In the genomic region with DNA sequence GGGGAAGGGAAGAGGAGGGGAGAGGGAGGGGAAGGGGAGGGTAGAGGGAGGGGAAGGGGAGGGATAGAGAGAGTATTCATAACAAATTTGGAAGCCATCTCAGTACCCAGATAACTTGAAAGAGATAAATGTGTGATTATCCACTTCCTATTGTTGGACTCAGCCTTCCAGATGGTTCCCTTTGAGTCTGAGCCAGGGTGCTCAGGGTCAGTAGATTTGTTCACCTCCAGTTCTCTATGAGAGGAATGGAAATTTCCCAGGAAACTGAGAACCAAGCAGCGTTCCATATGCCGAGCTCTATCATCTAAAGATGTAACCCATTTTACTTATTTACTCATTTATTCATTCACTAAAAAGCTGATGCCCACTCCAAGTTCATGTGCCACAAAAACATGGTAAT, we compare ENCODE assay signal across 23 mouse cellular contexts. TPM values are rescaled to one million over a fixed set of nuclear protein-coding genes. Genes with fewer than 3 reads are reported as not detected.
DNase-seq lines count a peak whose midpoint lies in the region; ATAC-seq lines count a peak whose summit lies in the region.
"Had no signal": no experiment of that assay in that cellular context is flagged by ENCODE, and none has a peak within 500 bp of the region (broad histone marks: within the 10 kb centered on the region; RNA-seq: fewer than 3 reads in every experiment).

No protein-coding gene starts in this region.

- H3K9me3 ChIP-seq in kidney, embryonic 15.5 days (replicated peaks), result no peaks in the 10 kb centered on the region
- no peaks in the 10 kb centered on the region for H3K9me3 ChIP-seq in hindbrain, embryonic 12.5 days (replicated peaks)
- H3K9me3 ChIP-seq: embryonic facial prominence, embryonic 15.5 days; heart, embryonic 15.5 days; hindbrain, embryonic 13.5 days; intestine, embryonic 15.5 days; limb, embryonic 15.5 days; megakaryocyte, embryonic 14.5 days; neural tube, embryonic 12.5 days had no signal

- H3K4me2 ChIP-seq in kidney, embryonic 15.5 days, result no peak overlapping the region
- H3K4me2 ChIP-seq in hindbrain, embryonic 12.5 days (replicated peaks), result no peak overlapping the region
- H3K4me2 ChIP-seq: embryonic facial prominence, embryonic 15.5 days; heart, embryonic 15.5 days; hindbrain, embryonic 13.5 days; intestine, embryonic 15.5 days; limb, embryonic 15.5 days; neural tube, embryonic 12.5 days had no signal

- no peaks in the 10 kb centered on the region for H3K36me3 ChIP-seq in kidney, embryonic 15.5 days
- H3K36me3 ChIP-seq in hindbrain, embryonic 12.5 days, result no peaks in the 10 kb centered on the region
- H3K36me3 ChIP-seq: embryonic facial prominence, embryonic 15.5 days; heart, embryonic 15.5 days; hindbrain, embryonic 13.5 days; intestine, embryonic 15.5 days; limb, embryonic 15.5 days; neural tube, embryonic 12.5 days had no signal

- peak; percentile 24 for DNase-seq in kidney, adult 9 months
- peak; percentile 44 for DNase-seq in adrenal gland, adult 8-10 months
- peak; percentile 98 for DNase-seq in brain, adult 2 months (ENCODE audit: low read depth, low spot score)
- peak; percentile 97 for DNase-seq in cerebellum, adult 9-10 months
- DNase-seq in thymus, postnatal 14 days, result no peak
- no peak for DNase-seq in layer of hippocampus, postnatal 10 days (ENCODE audit: low spot score in 2 of 2)
- DNase-seq: B cell, adult 2 months; heart, adult 18-20 months; layer of hippocampus, adult 9-11 months; lung, postnatal 10 days; right cerebral cortex, postnatal 14 days; thymus, postnatal 36 days had no signal

- no peak for ATAC-seq in kidney, embryonic 15.5 days (replicated peaks; ENCODE audit: low FRiP score)
- no peak for ATAC-seq in hindbrain, embryonic 12.5 days (ENCODE audit: low FRiP score)
- ATAC-seq: intestine, embryonic 15.5 days had no signal

- H3K9ac ChIP-seq in kidney, embryonic 15.5 days, result no peak overlapping the region
- no peak overlapping the region for H3K9ac ChIP-seq in hindbrain, embryonic 12.5 days
- H3K9ac ChIP-seq: embryonic facial prominence, embryonic 15.5 days; heart, embryonic 15.5 days; hindbrain, embryonic 13.5 days; intestine, embryonic 15.5 days; limb, embryonic 15.5 days; neural tube, embryonic 12.5 days had no signal

- no peaks in the 10 kb centered on the region for H3K27me3 ChIP-seq in kidney, embryonic 15.5 days
- no peaks in the 10 kb centered on the region for H3K27me3 ChIP-seq in hindbrain, embryonic 12.5 days
- H3K27me3 ChIP-seq: embryonic facial prominence, embryonic 15.5 days; heart, embryonic 15.5 days; hindbrain, embryonic 13.5 days; intestine, embryonic 15.5 days; limb, embryonic 15.5 days; megakaryocyte, embryonic 14.5 days; neural tube, embryonic 12.5 days had no signal

- no peak overlapping the region for H3K27ac ChIP-seq in kidney, embryonic 15.5 days
- H3K27ac ChIP-seq in hindbrain, embryonic 12.5 days, result no peak overlapping the region
- H3K27ac ChIP-seq: embryonic facial prominence, embryonic 15.5 days; heart, embryonic 15.5 days; hindbrain, embryonic 13.5 days; intestine, embryonic 15.5 days; limb, embryonic 15.5 days; neural tube, embryonic 12.5 days; stomach, postnatal 0 days had no signal

- 88% methylated on average over 2 of the region's 2 CpGs for WGBS in kidney, embryonic 15.5 days
- whole genome bisulfite sequencing in hindbrain, embryonic 12.5 days, result 76% methylated on average over 2 of the region's 2 CpGs

- no peaks in the 10 kb centered on the region for H3K4me1 ChIP-seq in kidney, embryonic 15.5 days
- peaks cover 5% of the 10 kb centered on the region for H3K4me1 ChIP-seq in hindbrain, embryonic 12.5 days
- H3K4me1 ChIP-seq: embryonic facial prominence, embryonic 15.5 days; heart, embryonic 15.5 days; hindbrain, embryonic 13.5 days; intestine, embryonic 15.5 days; limb, embryonic 15.5 days; megakaryocyte, embryonic 14.5 days; neural tube, embryonic 12.5 days had no signal

- no peak overlapping the region for H3K4me3 ChIP-seq in kidney, embryonic 15.5 days (replicated peaks)
- no peak overlapping the region for H3K4me3 ChIP-seq in hindbrain, embryonic 12.5 days
- H3K4me3 ChIP-seq: embryonic facial prominence, embryonic 15.5 days; heart, embryonic 15.5 days; hindbrain, embryonic 13.5 days; intestine, embryonic 15.5 days; limb, embryonic 15.5 days; megakaryocyte, embryonic 14.5 days; neural tube, embryonic 12.5 days had no signal

RNA-seq across cellular contexts. Expression of a gene that starts 44.8 kb away (rescaled TPM):
- 3.9 and 4.7 TPM in 2 replicates for polyA plus RNA-seq in kidney, embryonic 15.5 days (2015; fragmentation: Nextera tagmentation; extraction: Ambion mirVana)
- 10 to 100 TPM in 3 of 4 experiments, 1 to 10 TPM in 1; 7.3 to 16.0 (median 12.5) TPM for total RNA-seq in adrenal gland, adult 8-10 months (2022)
- polyA plus RNA-seq in hindbrain, embryonic 12.5 days (2016; fragmentation: Nextera tagmentation; extraction: Ambion mirVana), result 4.5 and 5.1 TPM in 2 replicates
- 1 to 10 TPM; 1.7 TPM for total RNA-seq in layer of hippocampus, postnatal 10 days (2021)
- total RNA-seq: monocyte, adult 5-6 weeks had no signal

Comparison
In these comparisons a context has a peak if more than half of its experiments do, and no peak if none do; other contexts are left out.
1. DNase-seq: peak in kidney, adult 9 months (single experiment), adrenal gland, adult 8-10 months (single experiment), brain, adult 2 months (single experiment) and cerebellum, adult 9-10 months (single experiment); none in thymus, postnatal 14 days (single experiment) and layer of hippocampus, postnatal 10 days (0 of 2).